Mouse (Mus musculus) heart, adult 8-10 months (tissue): ENCODE results near the gene Tstd1. TPM values are rescaled to one million over a fixed set of nuclear protein-coding genes. Genes with fewer than 3 reads are reported as not detected.
A peak's percentile ranks its signal among the peaks of the same experiment; 100 is the strongest.

Experiments
- DNase-seq: peaks from one replicate; pipeline ENCODE4 v3.0.0; 2022; ENCODE audit warnings: low spot score
- total RNA-seq, 4 experiments: library from RNA; stranded (reverse); gene quantifications; 2 replicates each; pipeline ENCODE4 v1.2.4; 2022

The Tstd1 gene
- total RNA-seq, 4 experiments from 2014 or later, result 0.75 to 2.0 (median 1.3) TPM

GRCm38 (mm10) chr1:171452923-171453322, 34.3 kb downstream of the Tstd1 start:
- peak; percentile 64 for DNase-seq

- no peak for DNase-seq
These were observed 36.3 kb downstream of the Tstd1 start for GRCm38 (mm10) chr1:171454926-171455325.

GRCm38 (mm10) chr1:171457568-171457967, 38.9 kb downstream of the Tstd1 start:
- DNase-seq, result no peak

- DNase-seq, result no peak
These were observed 41.1 kb downstream of the Tstd1 start for GRCm38 (mm10) chr1:171459791-171460190.

- DNase-seq, result no peak
These were observed 42.2 kb downstream of the Tstd1 start for GRCm38 (mm10) chr1:171460551-171461503.

- no peak for DNase-seq
These were observed 44.5 kb downstream of the Tstd1 start for GRCm38 (mm10) chr1:171463133-171463532.

- DNase-seq, result no peak
These were observed 47.2 kb downstream of the Tstd1 start for GRCm38 (mm10) chr1:171465749-171466412.

GRCm38 (mm10) chr1:171466565-171466964, 47.9 kb downstream of the Tstd1 start:
- no peak for DNase-seq

GRCm38 (mm10) chr1:171469678-171470077, 51.0 kb downstream of the Tstd1 start:
- DNase-seq, result no peak

Other genes starting within 250 kb of the Tstd1 start
- 100 to 1,000 TPM; 193 to 360 (median 253) TPM for gene Pcp4l1, start 222.6 kb upstream of the Tstd1 start, total RNA-seq
- gene Nr1i3, start 204.9 kb upstream of the Tstd1 start, total RNA-seq, result not detected
- gene Tomm40l, start 196.4 kb upstream of the Tstd1 start, total RNA-seq, result 100 to 1,000 TPM in 1 of 4 experiments, 10 to 100 TPM in 3; 94.3 to 111 (median 97.4) TPM
- 1 to 10 TPM; 1.8 to 4.9 (median 1.9) TPM for gene Apoa2, start 193.8 kb upstream of the Tstd1 start, total RNA-seq
- 10 to 100 TPM in 2 of 4 experiments, 1 to 10 TPM in 2; 8.2 to 14.4 (median 11.5) TPM for gene Fcer1g, start 184.5 kb upstream of the Tstd1 start, total RNA-seq
- under 1 TPM; 0.19 to 0.60 (median 0.25) TPM for gene Adamts4, start 168.5 kb upstream of the Tstd1 start, total RNA-seq
- gene Ndufs2, start 167.5 kb upstream of the Tstd1 start, total RNA-seq, result 1,000 to 10,000 TPM; 1,619 to 1,708 (median 1,672) TPM
- gene B4galt3, start 148.5 kb upstream of the Tstd1 start, total RNA-seq, result 10 to 100 TPM; 15.4 to 20.8 (median 19.1) TPM
- 10 to 100 TPM; 11.9 to 16.6 (median 12.7) TPM for gene Ppox, start 137.7 kb upstream of the Tstd1 start, total RNA-seq
- 10 to 100 TPM; 18.9 to 21.1 (median 19.9) TPM for gene Usp21, start 130.9 kb upstream of the Tstd1 start, total RNA-seq
- 10 to 100 TPM; 88.2 to 96.3 (median 90.7) TPM for gene Ufc1, start 123.8 kb upstream of the Tstd1 start, total RNA-seq
- 10 to 100 TPM; 21.2 to 26.1 (median 21.9) TPM for gene Dedd, start 89.7 kb upstream of the Tstd1 start, total RNA-seq
- gene Nit1, start 73.2 kb upstream of the Tstd1 start, total RNA-seq, result 10 to 100 TPM; 26.9 to 36.8 (median 29.4) TPM
- gene Pfdn2, start 73.2 kb upstream of the Tstd1 start, total RNA-seq, result 100 to 1,000 TPM in 1 of 4 experiments, 10 to 100 TPM in 3; 55.3 to 103 (median 78.2) TPM
- under 1 TPM in 1 of 4 experiments, not detected in 3; 0.16 TPM for gene Klhdc9, start 58.1 kb upstream of the Tstd1 start, total RNA-seq
- gene Nectin4, start 48.8 kb upstream of the Tstd1 start, total RNA-seq, result under 1 TPM in 3 of 4 experiments, not detected in 1; 0.11 to 0.38 (median 0.25) TPM
- gene Arhgap30, start 29.9 kb upstream of the Tstd1 start, total RNA-seq, result 1 to 10 TPM; 1.7 to 3.0 (median 2.0) TPM
- gene Usf1, start 7.6 kb upstream of the Tstd1 start, total RNA-seq, result 10 to 100 TPM; 43.0 to 48.4 (median 45.2) TPM
- 10 to 100 TPM; 34.5 to 36.2 (median 35.6) TPM for gene F11r, start 18.7 kb downstream of the Tstd1 start, total RNA-seq
- 1 to 10 TPM; 1.8 to 2.8 (median 2.1) TPM for gene Alyref2, start 84.6 kb downstream of the Tstd1 start, total RNA-seq
- gene Itln1, start 116.4 kb downstream of the Tstd1 start, total RNA-seq, result not detected
- 1 to 10 TPM in 1 of 4 experiments, under 1 TPM in 3; 0.09 to 1.3 (median 0.17) TPM for gene Cd244a, start 140.3 kb downstream of the Tstd1 start, total RNA-seq
- gene Ly9, start 188.5 kb downstream of the Tstd1 start, total RNA-seq, result under 1 TPM; 0.16 to 0.49 (median 0.31) TPM
- gene Slamf7, start 234.2 kb downstream of the Tstd1 start, total RNA-seq, result under 1 TPM; 0.16 to 0.32 (median 0.28) TPM